Mouse (Mus musculus) frontal cortex, adult (tissue): ENCODE data around the gene Krtap4-13.
"Not testable (repeated sequence)": the region's sequence is repeated elsewhere in the genome, so short reads cannot be mapped to it uniquely, and the experiment has no call there.

Experiments
- ATAC-seq: cut with Nextera tagmentation; 2 replicates; pipeline ENCODE4 v1.9.2; 2017; ENCODE audit warnings: mild to moderate bottlenecking, moderate library complexity, mixed read lengths; ENCODE audit not compliant: low TSS enrichment

Krtap4-13 gene

DNA sequence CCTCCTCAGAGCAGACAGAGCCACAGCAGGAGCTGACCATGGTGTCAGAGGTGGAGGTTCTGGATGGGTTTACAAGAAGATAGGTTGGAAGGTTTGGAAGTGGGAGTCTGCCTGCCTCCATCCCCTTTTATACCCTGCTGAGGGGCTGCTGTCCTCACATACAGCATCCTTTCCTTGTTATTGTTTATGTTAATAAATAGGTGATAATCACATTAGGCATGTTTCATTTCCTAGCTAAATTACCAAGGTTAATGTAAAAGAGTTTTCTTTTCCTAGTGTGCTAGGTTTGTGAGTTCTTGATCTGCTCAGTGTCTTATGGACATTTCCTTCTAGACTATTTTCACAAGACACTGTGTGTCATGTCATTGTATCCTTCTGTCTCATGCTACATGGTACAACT, at the start of gene Krtap4-13:
TSS of gene Krtap4-13 (minus strand) at position 101 of the 400 bp plus-strand sequence.
- not testable (repeated sequence) for ATAC-seq

- ATAC-seq = peak; percentile 23; the same call in 1 of the 2 replicates
Measured at GRCm38 (mm10) chr11:99858761-99859160, 49.1 kb upstream of the Krtap4-13 start.

DNA sequence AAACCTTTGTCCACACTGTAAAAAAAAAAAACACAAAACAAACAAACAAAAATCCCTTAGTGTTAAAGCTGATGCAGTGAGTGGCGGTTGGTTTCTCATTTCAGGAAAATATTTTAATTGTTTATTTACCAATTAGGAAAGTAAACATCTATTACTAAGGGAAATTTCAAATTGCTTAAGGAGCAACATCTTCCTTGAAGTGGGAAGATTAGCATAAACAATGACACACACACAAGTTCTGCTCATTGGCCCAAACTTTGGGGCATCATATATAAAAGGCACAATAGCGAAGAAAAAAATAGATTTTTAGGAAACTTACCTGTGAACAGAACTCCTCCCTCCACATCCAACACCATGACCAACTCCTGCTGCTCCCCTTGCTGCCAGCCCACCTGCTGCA, 47.9 kb upstream of the Krtap4-13 start, which contains the start of gene Gm11568:
TSS of gene Gm11568 (plus strand) at position 301 of the 400 bp plus-strand sequence.
- no peak for ATAC-seq

DNA sequence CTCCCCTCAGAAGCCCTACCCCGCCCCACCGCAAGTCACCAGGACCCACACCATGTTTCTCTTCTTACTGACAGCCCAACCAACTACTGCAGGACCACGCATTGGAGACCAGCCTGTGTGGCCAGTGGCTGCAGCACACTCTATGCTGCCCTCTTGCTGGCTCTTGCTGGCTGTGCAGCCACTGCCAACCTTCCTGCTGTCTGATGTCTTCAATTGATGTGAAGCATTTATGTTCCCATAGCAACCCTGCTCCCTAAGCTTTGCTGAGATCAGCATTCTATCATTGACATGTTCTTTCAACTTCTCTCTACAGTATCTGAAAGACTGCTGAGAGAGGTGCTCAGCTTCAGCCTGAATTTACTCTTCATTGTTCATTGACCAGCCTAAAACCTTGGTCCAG, 44.4 kb upstream of the Krtap4-13 start:
- no peak for ATAC-seq

DNA sequence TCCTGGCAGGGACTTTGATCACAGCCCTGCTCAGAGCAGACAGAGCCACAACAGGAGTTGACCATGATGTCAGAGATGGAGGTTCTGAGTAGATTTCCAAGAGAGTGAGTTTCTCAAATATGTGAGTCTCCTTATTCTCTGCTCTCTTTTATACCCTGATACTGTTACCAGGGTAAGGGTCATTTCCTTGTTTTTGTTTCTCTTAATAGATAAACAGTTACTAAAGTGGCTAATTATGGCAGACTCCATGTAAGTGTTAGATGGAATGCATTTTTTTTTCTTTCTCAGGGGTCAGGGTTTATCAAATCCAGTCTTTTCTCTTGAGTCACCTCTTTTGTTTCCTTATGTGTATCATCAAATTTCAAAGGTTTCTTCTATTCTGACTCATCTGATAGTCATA, 41.8 kb upstream of the Krtap4-13 start, which contains the start of gene Krtap4-16:
TSS of gene Krtap4-16 (minus strand) at position 101 of the 400 bp plus-strand sequence.
- no peak for ATAC-seq

DNA sequence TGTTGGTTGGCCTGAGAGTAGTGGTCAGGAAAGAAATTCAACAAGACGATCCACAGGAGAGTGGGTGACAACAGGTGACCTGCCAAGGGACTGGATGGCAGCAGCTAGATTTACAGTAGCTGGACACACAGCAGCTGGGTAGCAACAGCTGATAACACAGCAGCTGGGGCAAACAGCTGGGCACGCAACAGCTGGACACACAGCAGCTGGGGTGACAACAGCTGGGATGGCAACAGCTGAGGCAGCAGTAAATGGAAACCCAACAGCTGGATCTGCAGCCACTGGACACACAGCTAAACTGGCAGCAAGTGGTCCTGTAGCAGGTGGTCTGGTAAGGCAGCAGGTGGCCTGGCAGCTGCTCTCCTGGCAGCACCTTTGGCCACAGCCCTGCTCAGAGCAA, 37.1 kb upstream of the Krtap4-13 start:
- no peak for ATAC-seq

DNA sequence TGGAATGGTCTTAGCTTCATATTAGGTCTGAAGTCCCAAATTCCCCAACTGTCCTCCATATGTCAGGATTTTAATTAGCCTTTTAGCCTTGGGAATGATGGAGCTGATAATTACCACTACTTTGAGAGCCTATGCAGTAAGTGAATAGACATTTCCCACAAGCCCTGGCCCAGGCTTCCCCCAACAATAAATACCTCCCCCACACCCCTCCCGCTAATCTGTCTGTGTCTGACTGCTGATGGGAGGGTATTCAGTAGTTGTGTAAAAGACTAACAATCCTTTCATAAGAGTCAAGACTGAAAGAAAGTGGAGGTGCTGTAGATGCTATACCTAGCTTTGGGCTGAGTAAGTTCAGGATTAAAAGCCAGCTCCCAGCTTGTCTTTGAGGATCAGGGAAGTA, 32.5 kb upstream of the Krtap4-13 start:
- ATAC-seq = no peak

- ATAC-seq = no peak
Measured at GRCm38 (mm10) chr11:99837966-99838365, 28.3 kb upstream of the Krtap4-13 start, which contains the start of gene 2300003K06Rik. Gene 2300003K06Rik (minus strand): TSS chr11:99838066.

GRCm38 (mm10) chr11:99815566-99815965, 5.9 kb upstream of the Krtap4-13 start, which contains the start of gene Gm11564:
Gene Gm11564 (minus strand): TSS chr11:99815666.
- not testable (repeated sequence) for ATAC-seq

DNA sequence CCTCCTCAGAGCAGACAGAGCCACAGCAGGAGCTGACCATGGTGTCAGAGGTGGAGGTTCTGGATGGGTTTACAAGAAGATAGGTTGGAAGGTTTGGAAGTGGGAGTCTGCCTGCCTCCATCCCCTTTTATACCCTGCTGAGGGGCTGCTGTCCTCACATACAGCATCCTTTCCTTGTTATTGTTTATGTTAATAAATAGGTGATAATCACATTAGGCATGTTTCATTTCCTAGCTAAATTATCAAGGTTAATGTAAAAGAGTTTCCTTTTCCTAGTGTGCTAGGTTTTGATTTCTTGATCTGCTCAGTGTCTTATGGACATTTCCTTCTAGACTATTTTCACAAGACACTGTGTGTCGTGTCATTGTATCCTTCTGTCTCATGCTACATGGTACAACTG, 5.3 kb downstream of the Krtap4-13 start, which contains the start of gene Gm11554:
TSS of gene Gm11554 (minus strand) at position 101 of the 400 bp plus-strand sequence.
- not testable (repeated sequence) for ATAC-seq

GRCm38 (mm10) chr11:99798832-99799231, 10.9 kb downstream of the Krtap4-13 start, which contains the start of gene Gm11569:
Gene Gm11569 (minus strand): TSS chr11:99798932.
- ATAC-seq = not testable (repeated sequence)

DNA sequence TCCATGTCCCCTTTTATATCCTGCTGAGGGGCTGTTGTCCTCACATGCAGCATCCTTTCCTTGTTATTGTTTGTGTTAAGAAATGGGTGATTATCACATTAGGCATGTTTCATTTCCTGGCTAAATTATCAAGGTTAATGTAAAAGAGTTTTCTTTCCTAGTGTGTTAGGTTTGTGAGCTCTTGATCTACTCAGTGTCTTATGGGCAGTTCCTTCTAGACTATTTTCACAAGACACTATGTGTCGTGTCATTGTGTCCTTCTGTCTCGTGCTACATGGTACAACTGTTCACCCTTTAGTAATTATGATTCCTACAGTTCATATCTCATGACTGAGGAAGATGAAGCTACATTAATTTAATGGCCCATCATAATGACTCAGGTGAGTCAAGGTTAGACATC, 16.3 kb downstream of the Krtap4-13 start, which contains the start of gene Gm11596:
TSS of gene Gm11596 (minus strand) at position 101 of the 400 bp plus-strand sequence.
- ATAC-seq = no peak

- ATAC-seq = not testable (repeated sequence)
Measured at GRCm38 (mm10) chr11:99784900-99785299, 24.8 kb downstream of the Krtap4-13 start, which contains the start of gene Krtap4-9. Gene Krtap4-9 (plus strand): TSS chr11:99785200.

GRCm38 (mm10) chr11:99780604-99781003, 29.1 kb downstream of the Krtap4-13 start, which contains the start of gene Krtap4-8:
Gene Krtap4-8 (minus strand): TSS chr11:99780704.
- no peak for ATAC-seq

DNA sequence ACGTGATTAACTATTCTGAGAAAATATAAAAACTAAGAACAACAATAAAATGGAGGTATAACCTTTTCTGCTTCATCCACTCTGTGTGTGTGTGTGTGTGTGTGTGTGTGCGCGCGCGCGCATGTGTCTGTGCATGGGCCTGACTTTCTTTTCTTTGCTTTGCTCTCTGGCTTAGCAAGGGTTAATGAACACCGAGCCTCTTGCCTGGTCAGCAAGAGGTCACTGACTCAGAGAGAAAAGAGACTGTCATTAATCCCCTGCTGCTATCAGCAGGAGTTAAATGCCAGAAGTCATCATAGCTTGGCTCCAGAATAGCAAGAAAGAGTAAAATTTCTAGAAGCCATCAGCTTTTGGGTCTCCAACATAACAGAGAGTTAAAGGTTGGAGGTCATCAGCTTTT, 31.3 kb downstream of the Krtap4-13 start:
- ATAC-seq = no peak

DNA sequence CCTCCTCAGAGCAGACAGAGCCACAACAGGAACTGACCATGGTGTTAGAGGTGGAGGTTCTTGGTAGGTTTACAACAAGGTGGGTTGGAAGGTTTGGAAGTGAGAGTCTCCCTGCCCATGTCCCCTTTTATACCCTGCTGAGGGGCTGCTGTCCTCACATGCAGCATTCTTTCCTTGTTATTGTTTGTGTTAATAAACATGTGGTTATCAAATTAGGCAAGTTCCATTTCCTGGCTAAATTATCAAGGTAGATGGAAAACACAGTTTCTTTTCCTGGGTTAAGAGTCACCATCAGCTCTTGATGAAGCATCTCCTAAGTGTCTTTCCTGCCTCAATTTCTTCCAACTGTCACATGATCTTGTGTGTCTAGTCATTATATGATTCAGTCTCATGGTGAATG, 36.9 kb downstream of the Krtap4-13 start, which contains the start of gene Gm11595:
TSS of gene Gm11595 (minus strand) at position 101 of the 400 bp plus-strand sequence.
- ATAC-seq = not testable (repeated sequence)

GRCm38 (mm10) chr11:99768410-99768809, 41.3 kb downstream of the Krtap4-13 start:
- ATAC-seq = no peak
